Mouse (Mus musculus) layer of hippocampus, postnatal 10 days (tissue): ENCODE results near the gene Lgals2. TPM values are rescaled to one million over a fixed set of nuclear protein-coding genes. Genes with fewer than 3 reads are reported as not detected.
"Not testable (repeated sequence)": the region's sequence is repeated elsewhere in the genome, so short reads cannot be mapped to it uniquely, and the experiment has no call there.

Experiments
- DNase-seq, 2 experiments: peaks; one replicate each; pipeline ENCODE4 v3.0.0; 2021; ENCODE audit warnings: low spot score in 2 of 2
- total RNA-seq, 2 experiments: library from RNA; stranded (reverse); gene quantifications; 2 replicates each; pipeline ENCODE4 v1.2.3; 2021

The Lgals2 gene
- total RNA-seq, 2 experiments from 2014 or later = not detected

DNA sequence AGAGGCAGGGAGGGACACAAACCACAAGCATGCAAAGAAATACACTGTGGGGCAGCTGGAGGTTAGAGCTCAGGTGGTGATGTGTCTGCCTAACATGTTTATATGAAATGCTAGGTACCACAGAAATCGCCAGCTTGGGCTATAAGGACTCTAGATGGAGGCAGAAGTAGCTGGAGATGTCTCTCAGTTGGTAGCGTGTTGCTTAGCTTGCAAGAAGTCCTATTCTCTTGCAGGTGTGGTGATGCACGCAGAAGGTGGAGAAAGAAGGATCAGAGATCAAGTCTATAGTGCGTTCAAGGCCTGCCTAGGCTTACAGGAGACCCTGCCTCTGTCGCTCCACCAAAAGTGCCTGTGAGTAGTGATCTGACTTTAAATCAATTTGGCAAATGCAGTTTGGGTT lies 20.2 kb upstream of the Lgals2 start:
- DNase-seq = no peak

- DNase-seq = no peak
Measured at GRCm38 (mm10) chr15:78874989-78875388, 19.7 kb upstream of the Lgals2 start.

DNA sequence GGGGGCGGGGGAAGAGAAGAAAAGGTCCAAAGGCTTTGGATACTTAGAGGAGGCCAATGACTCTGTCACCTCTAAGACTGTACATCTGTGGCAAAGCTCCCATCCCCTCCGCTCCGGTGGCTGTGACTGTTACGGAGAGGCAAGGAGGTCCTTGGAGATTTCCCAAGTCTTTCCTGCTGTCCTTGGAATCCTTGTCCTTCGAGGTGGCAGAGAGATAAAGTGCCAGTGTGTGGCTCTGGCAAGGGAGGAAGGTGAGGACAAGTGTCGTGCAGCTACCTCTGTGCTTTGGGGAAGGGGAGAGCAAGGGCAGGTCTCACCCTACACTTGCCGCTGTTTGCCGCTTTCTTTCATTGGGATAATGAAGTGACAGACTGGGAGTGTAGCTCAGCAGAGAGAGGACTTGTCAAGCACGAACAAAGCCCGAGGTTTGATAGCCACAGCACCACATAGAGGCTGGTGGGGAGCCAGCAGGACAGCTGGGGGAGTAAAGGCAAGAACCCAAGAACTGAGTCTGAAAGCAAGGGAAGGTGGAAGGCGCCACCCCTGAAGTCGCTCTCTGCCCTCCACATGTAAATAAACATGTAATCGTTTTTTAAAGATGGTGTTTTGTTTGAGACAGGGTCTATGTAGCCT lies 18.6 kb upstream of the Lgals2 start:
- DNase-seq = no peak

- DNase-seq = no peak
Measured at GRCm38 (mm10) chr15:78872021-78872608, 16.8 kb upstream of the Lgals2 start.

DNA sequence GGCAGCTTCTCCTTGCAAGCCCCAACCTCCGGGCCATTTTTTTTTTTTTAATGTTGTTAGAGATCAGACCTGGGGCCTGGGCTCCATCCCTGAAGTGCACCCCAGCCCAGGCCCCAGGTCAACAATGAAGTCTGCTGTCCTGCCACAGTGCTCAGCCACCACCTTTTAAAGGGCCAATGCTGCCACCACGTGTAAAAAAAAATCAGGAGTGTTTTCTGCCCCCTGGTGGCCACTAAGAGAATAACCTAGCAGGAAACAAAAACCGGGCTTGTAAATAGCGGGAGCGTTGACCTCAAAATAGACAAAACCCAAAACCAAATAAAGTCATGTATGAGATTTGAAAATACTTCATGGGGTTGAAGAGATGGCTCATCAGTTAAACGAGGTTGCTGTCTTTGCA lies 14.4 kb upstream of the Lgals2 start:
- peak; percentile 54 to 62 for DNase-seq

DNA sequence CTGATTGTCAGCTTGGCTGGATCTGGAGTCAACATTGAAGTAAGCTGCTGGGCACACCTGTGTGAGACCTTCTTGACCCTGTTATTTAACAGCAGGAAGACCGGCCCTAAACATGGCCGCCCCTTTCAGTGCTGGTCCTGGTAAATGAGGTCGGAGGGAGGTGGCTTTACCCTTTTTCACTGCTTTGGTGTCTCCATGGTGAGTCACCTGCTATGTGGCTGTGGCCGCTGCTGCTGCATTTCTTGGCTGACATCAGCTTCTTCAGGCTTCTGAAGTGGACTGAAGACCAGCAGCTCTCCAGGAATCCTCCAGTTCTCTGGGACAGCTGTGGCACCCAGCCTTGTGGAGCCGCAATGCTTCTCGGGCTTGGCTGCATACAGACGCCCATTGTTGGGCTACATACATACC lies 13.5 kb upstream of the Lgals2 start:
- DNase-seq = no peak

DNA sequence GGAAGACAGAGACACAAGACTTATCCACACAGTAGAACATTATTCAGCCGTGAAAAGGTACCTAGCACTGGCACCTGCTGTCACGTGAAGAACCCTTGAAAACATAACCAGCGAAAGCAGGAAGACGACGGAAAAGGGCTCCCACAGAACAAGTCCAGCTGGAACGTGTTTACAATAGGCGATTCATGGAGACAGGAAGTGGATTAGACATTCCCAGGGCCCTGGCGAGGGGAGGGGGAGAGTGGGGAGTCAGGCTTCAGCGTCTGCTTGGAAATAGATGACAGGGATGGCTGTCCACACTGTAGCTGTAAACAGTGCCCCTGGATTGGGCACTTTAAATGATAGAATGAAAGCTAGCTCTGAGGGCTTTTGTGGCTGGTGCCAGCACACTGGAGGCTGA lies 13.1 kb upstream of the Lgals2 start:
- DNase-seq = peak; percentile 41 to 57

- no peak for DNase-seq
Measured at GRCm38 (mm10) chr15:78863852-78864253, 8.5 kb upstream of the Lgals2 start.

- no peak for DNase-seq
Measured at GRCm38 (mm10) chr15:78863154-78863553, 7.8 kb upstream of the Lgals2 start.

DNA sequence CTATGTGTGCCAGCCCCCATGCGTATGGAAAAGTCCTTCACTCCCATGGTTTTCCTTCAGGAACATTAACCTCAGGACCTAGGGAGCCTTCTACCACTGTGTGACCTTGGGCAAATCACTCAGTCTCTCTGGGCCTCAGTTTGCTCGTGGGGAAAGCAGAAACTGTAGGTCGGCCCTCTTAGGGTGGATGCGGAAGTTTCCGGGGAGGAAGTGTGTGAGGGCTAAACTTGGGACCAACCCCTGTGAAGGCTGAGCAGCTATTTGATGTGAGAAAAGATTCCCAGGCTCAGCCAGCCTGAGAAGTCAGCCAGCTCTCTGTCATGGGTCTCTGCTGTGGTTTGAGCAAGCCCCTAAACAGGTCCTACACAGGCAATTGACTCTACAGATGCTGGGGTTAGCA lies 7.0 kb upstream of the Lgals2 start:
- DNase-seq = no peak

GRCm38 (mm10) chr15:78859714-78860113 lies 4.4 kb upstream of the Lgals2 start:
- DNase-seq = no peak

DNA sequence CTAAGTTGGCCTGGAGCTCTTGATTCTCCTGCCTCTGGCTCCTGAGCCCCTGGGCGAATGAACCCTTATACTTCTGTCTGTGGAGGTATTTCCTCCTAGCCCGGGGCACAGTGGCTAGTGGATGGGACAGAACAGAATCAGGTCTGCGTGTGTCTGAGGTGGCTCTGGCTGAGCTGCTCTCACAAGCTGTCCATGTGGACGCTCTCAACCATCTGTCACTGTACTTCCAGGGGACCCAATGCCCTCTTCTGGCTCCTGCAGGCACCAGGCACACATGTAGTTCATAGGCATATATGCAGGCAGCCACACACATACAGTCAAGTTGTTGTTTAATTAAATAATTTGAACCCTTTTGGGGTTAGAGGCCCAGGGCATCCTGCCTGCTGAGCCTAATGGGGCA lies 4.0 kb upstream of the Lgals2 start:
- no peak for DNase-seq

- peak; percentile 58 to 76 for DNase-seq
Measured at GRCm38 (mm10) chr15:78857009-78857408, 1.7 kb upstream of the Lgals2 start.

DNA sequence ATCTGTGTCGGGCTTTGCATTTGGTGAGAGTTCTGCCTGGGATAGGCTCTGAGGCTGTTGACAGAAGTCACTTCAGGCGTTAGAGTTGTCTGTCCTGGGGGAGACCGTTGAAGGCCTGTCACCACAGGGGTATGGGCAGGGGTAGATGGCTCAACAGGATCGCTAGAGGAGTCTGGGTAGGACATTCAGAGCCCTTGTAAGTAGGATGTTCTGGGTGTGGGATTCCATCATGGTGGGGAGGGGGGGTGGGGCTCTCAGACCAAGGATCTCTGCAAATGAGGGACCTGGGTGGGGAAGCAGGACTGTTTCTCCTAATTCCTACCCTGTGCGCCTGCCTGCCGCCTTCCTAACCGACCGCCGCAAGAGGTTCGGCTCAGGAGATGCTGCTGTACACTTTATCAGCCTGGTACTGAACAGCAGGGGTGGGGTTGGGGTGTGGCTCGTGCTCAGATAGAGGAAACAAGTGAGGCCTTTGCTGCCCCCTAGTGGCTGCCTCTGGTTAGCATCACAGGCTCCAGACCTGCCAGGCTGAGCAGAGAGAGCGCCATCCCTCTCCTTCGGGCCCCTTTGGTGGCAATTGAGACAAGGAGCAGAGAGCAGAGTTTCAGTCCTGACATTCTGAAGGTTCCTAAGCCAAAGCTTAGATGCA lies 3.7 kb downstream of the Lgals2 start:
- peak; percentile 95 to 96 for DNase-seq

- DNase-seq = no peak
Measured at GRCm38 (mm10) chr15:78850944-78851343, 4.4 kb downstream of the Lgals2 start.

DNA sequence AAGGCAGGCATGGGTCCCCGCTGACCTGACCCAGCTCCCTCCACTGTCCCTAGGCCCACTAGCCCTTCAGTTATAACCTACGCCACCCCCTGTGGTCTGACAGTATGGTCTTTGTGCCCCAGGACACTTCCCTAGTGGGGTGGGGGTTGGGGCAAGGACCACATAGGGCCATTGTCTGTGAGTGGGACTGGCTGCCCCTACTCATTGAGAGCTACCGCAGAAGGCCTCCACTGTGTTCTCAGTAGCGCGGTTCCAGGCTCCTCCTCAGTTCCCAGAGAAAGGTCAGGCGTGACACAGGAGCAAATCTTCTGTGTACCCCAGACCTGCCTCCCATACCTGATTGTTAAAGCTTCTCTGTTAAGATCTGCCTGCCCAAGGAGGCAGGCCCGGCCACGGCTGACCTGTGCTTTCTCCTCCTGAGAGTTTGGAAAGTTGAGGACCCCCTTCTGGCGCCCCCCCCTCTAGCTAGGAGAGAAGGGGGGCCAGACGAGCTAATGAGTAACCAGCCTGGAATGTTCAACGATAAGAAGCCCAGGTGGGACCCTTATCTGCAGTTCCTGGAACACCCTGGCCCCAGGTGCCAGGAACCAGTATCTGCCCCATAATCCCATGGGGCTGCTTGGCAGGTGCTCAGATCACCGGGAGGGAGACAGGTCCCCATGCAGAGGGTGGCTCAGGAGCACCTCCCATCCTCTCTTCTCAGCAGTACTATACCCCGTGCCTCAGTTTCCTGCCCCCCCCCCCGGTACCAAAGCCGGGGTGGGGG lies 5.1 kb downstream of the Lgals2 start:
- DNase-seq = no peak

DNA sequence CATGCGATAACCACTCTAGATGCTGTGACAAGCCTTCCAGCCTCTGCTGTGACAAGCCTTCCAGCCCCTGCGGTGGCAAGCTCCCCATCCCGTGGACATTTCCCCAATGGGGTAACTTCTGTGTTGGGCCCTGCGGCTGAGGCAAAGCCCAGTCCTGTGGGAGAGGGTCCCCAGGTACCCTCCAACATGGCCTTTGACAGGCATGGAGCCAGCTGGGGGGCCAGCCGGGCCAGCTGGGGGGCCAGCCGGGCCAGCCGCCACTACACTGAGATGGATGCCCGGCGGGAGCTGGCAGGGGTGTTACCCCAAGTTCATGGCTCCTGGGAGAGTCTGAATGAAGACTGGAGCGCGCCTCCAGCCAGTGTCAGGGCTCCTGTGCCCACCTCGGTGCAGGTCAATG lies 5.8 kb downstream of the Lgals2 start:
- DNase-seq = no peak

GRCm38 (mm10) chr15:78848467-78848866 lies 6.9 kb downstream of the Lgals2 start:
- DNase-seq = peak; percentile 84

DNA sequence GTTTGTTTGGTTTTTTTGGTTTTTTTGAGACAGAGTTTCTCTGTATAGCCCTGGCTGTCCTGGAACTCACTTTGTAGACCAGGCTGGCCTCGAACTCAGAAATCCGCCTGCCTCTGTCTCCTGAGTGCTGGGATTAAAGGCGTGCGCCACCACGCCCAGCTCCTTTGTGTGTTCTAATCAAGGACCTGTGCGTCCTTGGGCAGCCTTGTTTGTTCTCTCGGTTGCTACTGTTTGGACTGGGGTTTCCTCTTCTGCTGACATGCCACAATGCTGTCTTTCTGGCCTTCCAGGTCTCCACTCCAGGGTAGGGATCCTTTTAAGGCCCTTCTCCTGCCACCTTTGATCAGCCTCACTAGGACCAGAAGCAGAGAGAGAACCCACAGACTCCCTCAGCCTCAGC lies 8.5 kb downstream of the Lgals2 start:
- not testable (repeated sequence) for DNase-seq

- DNase-seq = no peak
Measured at GRCm38 (mm10) chr15:78846352-78846751, 9.0 kb downstream of the Lgals2 start.

- DNase-seq = no peak
Measured at GRCm38 (mm10) chr15:78845867-78846266, 9.5 kb downstream of the Lgals2 start.

GRCm38 (mm10) chr15:78845321-78845720 lies 10.0 kb downstream of the Lgals2 start:
- no peak for DNase-seq
